Mouse (Mus musculus): ENCODE measurements around the gene S100a3. TPM values are rescaled to one million over a fixed set of nuclear protein-coding genes. Genes with fewer than 3 reads are reported as not detected.

The S100a3 gene
- total and polyA plus RNA-seq, 3 experiments: not detected

- TF ChIP-seq TBP (conservative IDR thresholded peaks at IDR 0.05; ENCODE audit: low read depth, low read length) (no peak), EP300 (IDR thresholded peaks at IDR 0.05; ENCODE audit: low read length) (no peak), GABPA (IDR thresholded peaks at IDR 0.05; ENCODE audit: insufficient replicate concordance, low read depth, low read length) (no peak), NELFE (IDR thresholded peaks at IDR 0.05; ENCODE audit: low read depth, low read length) (no peak), SMC3 (IDR thresholded peaks at IDR 0.05; ENCODE audit: low read depth, low read length) (no peak), ELF1 (IDR thresholded peaks at IDR 0.05; ENCODE audit: low read depth, low read length) (no peak), SIN3A (IDR thresholded peaks at IDR 0.05; ENCODE audit: low read length) (no peak), NRF1 (IDR thresholded peaks at IDR 0.05; ENCODE audit: low read depth, low read length) (no peak), CHD1 (IDR thresholded peaks at IDR 0.05; ENCODE audit: low read depth, low read length) (no peak), UBTF (IDR thresholded peaks at IDR 0.05; ENCODE audit: low read depth, low read length) (no peak), MEF2A (IDR thresholded peaks at IDR 0.05; ENCODE audit: borderline replicate concordance, low read depth, low read length) (no peak)
- dilution Hi-C loops (cut with MboI; ENCODE audit: extremely low pct_ligation_motif_present, extremely low pct_unique_long_range_greater_than_20kb, low sequenced_read_pairs): no loop called here
Observed at GRCm38 (mm10) chr3:90609102-90609501, 48.7 kb downstream of the S100a3 start.

GRCm38 (mm10) chr3:90611494-90611893 is 51.1 kb downstream of the S100a3 start:
- in situ Hi-C loops (cut with MboI; ENCODE audit: low pct_ligation_motif_present, low pct_unique_long_range_greater_than_20kb, low sequenced_read_pairs) (loop anchor here (5.0 kb wide), 1 partner anchor 104 kb away; the partner anchor contains the start of gene Chtop), dilution Hi-C loops (cut with MboI; ENCODE audit: extremely low pct_ligation_motif_present, extremely low pct_unique_long_range_greater_than_20kb, low sequenced_read_pairs) (no loop called here)
- peaks cover 0 to 42% of the 10 kb centered on the region in 2 experiments; a peak in 2 of 4 replicates for H3K4me1 ChIP-seq (ENCODE audit: control insufficient read depth in 1 of 2, insufficient read depth in 2 of 2)
- H3K4me3 ChIP-seq (replicated peaks in 1 of 3; ENCODE audit: low read depth in 2 of 3, low read length in 2 of 3, poor library complexity in 1 of 3): no peak overlapping the region
- H3K4me2 ChIP-seq (ENCODE audit: insufficient read depth, low read depth, poor library complexity, severe bottlenecking): no peak overlapping the region
- no peak overlapping the region for H3K9ac ChIP-seq (ENCODE audit: insufficient read depth, low read depth)
- no peak overlapping the region for H3K27ac ChIP-seq (ENCODE audit: insufficient read depth, low read depth)
- H3K36me3 ChIP-seq (replicated peaks in 1 of 2; ENCODE audit: control insufficient read depth in 1 of 2, insufficient read depth in 1 of 2, low read length in 1 of 2): no peaks in the 10 kb centered on the region
- DNase-seq (ENCODE audit: extremely low read depth): no peak
- H3K9me3 ChIP-seq (replicated peaks; ENCODE audit: low read length): no peaks in the 10 kb centered on the region
- H3K27me3 ChIP-seq (replicated peaks): peaks cover 2% of the 10 kb centered on the region
- TF ChIP-seq RAD21 (IDR thresholded peaks at IDR 0.05; ENCODE audit: low read depth, low read length) (no peak), MYC (IDR thresholded peaks at IDR 0.05; ENCODE audit: low read depth, low read length) (no peak)
- H3K79me2 ChIP-seq (replicated peaks; ENCODE audit: control insufficient read depth, extremely low read depth, insufficient read depth, poor library complexity, severe bottlenecking): no peaks in the 10 kb centered on the region

More at GRCm38 (mm10) chr3:90609102-90609501, 48.7 kb downstream of the S100a3 start:
- Histone ChIP-seq H3K9me3 (replicated peaks; ENCODE audit: low read length) (no peaks in the 10 kb centered on the region), H3K27me3 (replicated peaks) (peaks cover 2% of the 10 kb centered on the region), H3K4me1 (ENCODE audit: control insufficient read depth in 1 of 2, insufficient read depth in 2 of 2) (peaks cover 0 to 35% of the 10 kb centered on the region in 2 experiments; a peak in 2 of 4 replicates), H3K79me2 (replicated peaks; ENCODE audit: control insufficient read depth, extremely low read depth, insufficient read depth, poor library complexity, severe bottlenecking) (no peaks in the 10 kb centered on the region), H3K27ac (ENCODE audit: insufficient read depth, low read depth) (no peak overlapping the region), H3K4me2 (ENCODE audit: insufficient read depth, low read depth, poor library complexity, severe bottlenecking) (no peak overlapping the region), H3K4me3 (replicated peaks in 1 of 3; ENCODE audit: low read depth in 2 of 3, low read length in 2 of 3, poor library complexity in 1 of 3) (no peak overlapping the region), H3K36me3 (replicated peaks in 1 of 2; ENCODE audit: control insufficient read depth in 1 of 2, insufficient read depth in 1 of 2, low read length in 1 of 2) (no peaks in the 10 kb centered on the region), H3K9ac (ENCODE audit: insufficient read depth, low read depth) (no peak overlapping the region)
- in situ Hi-C loops (cut with MboI; ENCODE audit: low pct_ligation_motif_present, low pct_unique_long_range_greater_than_20kb, low sequenced_read_pairs): no loop called here
- no peak for DNase-seq (ENCODE audit: extremely low read depth)

GRCm38 (mm10) chr3:90612061-90612460 is 51.7 kb downstream of the S100a3 start:
- dilution Hi-C loops (cut with MboI; ENCODE audit: extremely low pct_ligation_motif_present, extremely low pct_unique_long_range_greater_than_20kb, low sequenced_read_pairs) (no loop called here), in situ Hi-C loops (cut with MboI; ENCODE audit: low pct_ligation_motif_present, low pct_unique_long_range_greater_than_20kb, low sequenced_read_pairs) (loop anchor here (5.0 kb wide), 1 partner anchor 105 kb away; the partner anchor contains the start of gene Chtop)
- H3K27me3 ChIP-seq (replicated peaks): peaks cover 5% of the 10 kb centered on the region
- peaks cover 0 to 42% of the 10 kb centered on the region in 2 experiments; a peak in 2 of 4 replicates for H3K4me1 ChIP-seq (ENCODE audit: control insufficient read depth in 1 of 2, insufficient read depth in 2 of 2)
- no peak overlapping the region for H3K27ac ChIP-seq (ENCODE audit: insufficient read depth, low read depth)
- no peak overlapping the region for H3K9ac ChIP-seq (ENCODE audit: insufficient read depth, low read depth)
- H3K36me3 ChIP-seq (replicated peaks in 1 of 2; ENCODE audit: control insufficient read depth in 1 of 2, insufficient read depth in 1 of 2, low read length in 1 of 2): no peaks in the 10 kb centered on the region
- H3K9me3 ChIP-seq (replicated peaks; ENCODE audit: low read length): no peaks in the 10 kb centered on the region
- peak; percentile 42 for DNase-seq (ENCODE audit: extremely low read depth)
- no peaks in the 10 kb centered on the region for H3K79me2 ChIP-seq (replicated peaks; ENCODE audit: control insufficient read depth, extremely low read depth, insufficient read depth, poor library complexity, severe bottlenecking)
- H3K4me3 ChIP-seq (replicated peaks in 1 of 3; ENCODE audit: low read depth in 2 of 3, low read length in 2 of 3, poor library complexity in 1 of 3): no peak overlapping the region
- TF ChIP-seq PAX5 (IDR thresholded peaks at IDR 0.05; ENCODE audit: low read length): no peak
- H3K4me2 ChIP-seq (ENCODE audit: insufficient read depth, low read depth, poor library complexity, severe bottlenecking): no peak overlapping the region
